Mouse (Mus musculus) spleen, adult 2 months (tissue): ENCODE measurements around the gene Pdhb. TPM values are rescaled to one million over a fixed set of nuclear protein-coding genes. Genes with fewer than 3 reads are reported as not detected.
A peak's percentile ranks its signal among the peaks of the same experiment; 100 is the strongest.
"Not testable (repeated sequence)": the region's sequence is repeated elsewhere in the genome, so short reads cannot be mapped to it uniquely, and the experiment has no call there.

ENCODE experiments used
- DNase-seq, 2 experiments: peaks; one replicate each; pipeline versions ENCODE4 v3.0.0 to v3.0.0-alpha.2; 2012 to 2021; ENCODE audit warnings: low spot score in 2 of 2, low read depth in 1 of 2
- H3K27ac ChIP-seq: fragments of 200-500 bp; 2 replicates; pipeline ENCODE4 v1.5.1; 2012; ENCODE audit warnings: low read length, inconsistent platforms; ENCODE audit not compliant: insufficient read depth
- H3K27me3 ChIP-seq: fragments of 200-500 bp; 2 replicates; pipeline ENCODE4 v1.6.1; 2012; ENCODE audit warnings: mild to moderate bottlenecking, moderate library complexity, low read length, inconsistent platforms; ENCODE audit not compliant: control insufficient read depth, insufficient read depth
- H3K36me3 ChIP-seq: fragments of 200-500 bp; 2 replicates; pipeline ENCODE4 v1.6.1; 2012; ENCODE audit warnings: mild to moderate bottlenecking, low read length, inconsistent platforms; ENCODE audit not compliant: control insufficient read depth, insufficient read depth
- H3K4me1 ChIP-seq: fragments of 200-500 bp; 2 replicates; pipeline ENCODE4 v1.6.1; 2011; ENCODE audit warnings: inconsistent platforms; ENCODE audit not compliant: control insufficient read depth, insufficient read depth, insufficient read length
- H3K4me3 ChIP-seq: fragments of 200-500 bp; 2 replicates; pipeline ENCODE4 v1.5.1; 2011; ENCODE audit warnings: mild to moderate bottlenecking, inconsistent platforms; ENCODE audit not compliant: insufficient read depth, insufficient read length; ENCODE audit errors: extremely low read depth
- CTCF ChIP-seq: fragments of 200-500 bp; IDR thresholded peaks from 2 replicates; pipeline ENCODE4 v1.5.1; 2011; ENCODE audit warnings: mild to moderate bottlenecking, inconsistent platforms; ENCODE audit not compliant: insufficient read depth, insufficient read length, insufficient replicate concordance; ENCODE audit errors: extremely low read depth
- POLR2A ChIP-seq: fragments of 200-500 bp; IDR thresholded peaks from 2 replicates; pipeline ENCODE4 v1.6.1; 2011; ENCODE audit warnings: low read depth, low read length, inconsistent platforms
- WGBS: fragments of 180-500 bp; shearing (Covaris S2); methylation state at CpG from one replicate; pipeline ENCODE4 v1.1.7; 2018; 5-methylcytosine and 5-hydroxymethylcytosine counted together
- polyA plus RNA-seq: library from polyadenylated mRNA; depleted of rRNA; stranded (reverse); fragments of >200 nt; gene quantifications from 2 replicates; pipeline ENCODE4 v1.2.3, GENCODE M21; 2012

Pdhb gene
- polyA plus RNA-seq, 1 experiment, result 21.9 TPM

GRCm38 (mm10) chr14:8134234-8134633 is 38.6 kb downstream of the Pdhb start:
- DNase-seq, result no peak
- 84% methylated on average over 2 of the region's 2 CpGs for WGBS

DNA sequence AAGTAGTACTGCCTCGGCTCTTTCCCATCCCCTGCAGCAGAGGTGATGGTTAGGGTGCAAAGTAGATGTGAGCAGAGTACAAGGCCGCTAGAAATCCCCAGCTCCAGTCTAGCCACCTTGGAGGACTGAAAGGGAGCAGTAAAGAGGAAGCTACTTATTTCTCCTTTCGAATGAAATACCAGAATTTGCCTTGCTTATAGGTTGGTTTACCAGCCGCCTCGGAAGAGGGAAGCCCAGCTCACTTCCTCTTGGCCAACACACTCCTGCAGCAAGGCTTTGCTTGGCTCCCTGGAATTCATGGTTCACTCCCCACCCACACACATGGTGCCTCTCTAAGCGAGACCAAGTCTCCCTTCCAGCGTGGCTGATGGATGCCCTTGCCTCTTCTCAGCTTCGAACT is 40.0 kb downstream of the Pdhb start:
- Histone ChIP-seq H3K4me1 (peaks cover 14% of the 10 kb centered on the region; the same call in 1 of the 2 replicates), H3K27ac (peak overlapping the region; percentile 62), H3K4me3 (no peak overlapping the region), H3K36me3 (peaks cover 10% of the 10 kb centered on the region), H3K27me3 (no peaks in the 10 kb centered on the region)
- WGBS, result 43% methylated on average over 8 of the region's 8 CpGs
- peak in 1 of 2 experiments; percentile 12 for DNase-seq
- no peak for TF ChIP-seq POLR2A

More at GRCm38 (mm10) chr14:8134234-8134633, 38.6 kb downstream of the Pdhb start:
- no peaks in the 10 kb centered on the region for H3K27me3 ChIP-seq
- peaks cover 17% of the 10 kb centered on the region for H3K36me3 ChIP-seq
- H3K27ac ChIP-seq, result no peak overlapping the region
- H3K4me3 ChIP-seq, result no peak overlapping the region
- TF ChIP-seq CTCF (no peak), POLR2A (no peak)
- H3K4me1 ChIP-seq, result peaks cover 10% of the 10 kb centered on the region; the same call in 1 of the 2 replicates

GRCm38 (mm10) chr14:8127971-8128370 is 44.9 kb downstream of the Pdhb start:
- WGBS, result 70% methylated on average over 5 of the region's 5 CpGs
- Histone ChIP-seq H3K27ac (peak overlapping the region; percentile 33), H3K27me3 (no peaks in the 10 kb centered on the region), H3K4me1 (peaks cover 7% of the 10 kb centered on the region), H3K36me3 (peaks cover 31% of the 10 kb centered on the region), H3K4me3 (no peak overlapping the region)
- TF ChIP-seq POLR2A (no peak), CTCF (no peak)
- peak in 1 of 2 experiments; percentile 63 for DNase-seq

DNA sequence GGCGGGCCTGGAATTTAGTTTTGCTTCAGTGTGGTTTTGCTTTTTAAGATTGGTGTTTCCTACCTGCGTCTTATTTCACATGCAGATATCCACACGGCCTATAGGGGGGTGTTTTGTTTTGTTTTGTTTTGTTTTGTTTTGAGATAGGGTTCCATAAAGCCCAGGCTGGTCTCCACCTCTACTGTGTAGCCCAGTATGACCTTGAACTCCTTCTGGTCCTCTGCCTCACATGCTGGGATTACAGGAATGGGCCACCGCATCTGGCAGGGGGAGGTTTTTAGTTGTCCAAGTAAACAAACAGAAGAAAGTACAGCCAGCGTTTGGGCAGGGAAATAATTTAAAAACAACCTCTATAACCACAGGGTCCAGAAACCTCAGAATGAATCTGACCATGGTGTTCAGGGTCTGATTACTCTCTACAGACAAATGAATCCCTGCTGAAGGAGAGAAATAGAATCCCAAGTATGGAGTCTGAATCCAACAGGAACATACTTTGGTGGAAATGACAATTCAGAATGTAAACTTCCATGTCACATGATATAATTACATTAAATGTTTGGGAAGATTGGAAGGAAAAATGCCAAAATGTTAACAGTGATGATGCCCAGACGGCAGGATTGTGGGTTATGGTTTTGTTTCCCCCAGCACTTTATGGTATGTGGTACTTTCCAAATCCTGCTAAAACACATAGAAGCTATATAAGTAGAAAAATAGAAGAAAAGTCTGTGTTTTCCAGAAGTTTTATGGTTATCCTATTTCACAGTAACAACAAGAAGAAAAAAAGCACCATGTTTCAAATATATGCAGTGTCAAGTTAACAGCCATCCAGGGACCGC is 48.6 kb downstream of the Pdhb start:
- Histone ChIP-seq H3K27ac (no peak overlapping the region), H3K27me3 (no peaks in the 10 kb centered on the region), H3K4me3 (no peak overlapping the region), H3K4me1 (peaks cover 4% of the 10 kb centered on the region), H3K36me3 (peaks cover 34% of the 10 kb centered on the region)
- WGBS, result 86% methylated on average over 7 of the region's 7 CpGs
- no peak for DNase-seq
- TF ChIP-seq CTCF, result no peak
- no peak for TF ChIP-seq POLR2A

DNA sequence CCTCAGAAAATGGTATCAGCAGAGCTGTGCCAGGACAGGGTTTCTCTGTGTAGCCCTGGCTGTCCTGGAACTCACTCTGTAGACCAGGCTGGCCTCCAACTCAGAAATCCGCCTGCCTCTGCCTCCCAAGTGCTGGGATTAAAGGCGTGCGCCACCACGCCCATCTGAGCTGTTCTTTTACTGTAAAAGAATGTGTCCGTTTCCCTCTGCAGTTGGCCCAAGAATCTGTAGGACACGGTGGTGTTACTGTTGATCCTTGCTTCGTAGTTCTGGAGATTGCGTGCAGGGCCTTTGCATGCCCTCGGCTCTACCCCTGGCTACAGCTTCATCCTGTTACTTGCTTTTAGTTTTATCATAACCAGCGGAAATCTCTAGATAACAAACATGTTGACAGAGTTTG is 49.2 kb downstream of the Pdhb start:
- not testable (repeated sequence) for H3K4me3 ChIP-seq, DNase-seq, H3K27me3 ChIP-seq, H3K27ac ChIP-seq, H3K4me1 ChIP-seq
- WGBS, result 92% methylated on average over 10 of the region's 10 CpGs
- H3K36me3 ChIP-seq, result peaks cover 34% of the 10 kb centered on the region

- no peak for DNase-seq
- Histone ChIP-seq H3K27ac (no peak overlapping the region), H3K4me1 (peaks cover 4% of the 10 kb centered on the region)
Observed at GRCm38 (mm10) chr14:8123141-8123540, 49.7 kb downstream of the Pdhb start.

GRCm38 (mm10) chr14:8119904-8120303 is 52.9 kb downstream of the Pdhb start:
- H3K4me1 ChIP-seq, result peaks cover 14% of the 10 kb centered on the region; the same call in 1 of the 2 replicates
- no peaks in the 10 kb centered on the region for H3K27me3 ChIP-seq
- no peak overlapping the region for H3K4me3 ChIP-seq
- 38% methylated on average over 3 of the region's 3 CpGs for WGBS
- DNase-seq, result no peak
- H3K36me3 ChIP-seq, result peaks cover 21% of the 10 kb centered on the region
- H3K27ac ChIP-seq, result no peak overlapping the region
- TF ChIP-seq CTCF (no peak), POLR2A (no peak)

More at GRCm38 (mm10) chr14:8123141-8123540, 49.7 kb downstream of the Pdhb start:
- no peak for TF ChIP-seq CTCF
- TF ChIP-seq POLR2A, result no peak
- Histone ChIP-seq H3K27me3 (no peaks in the 10 kb centered on the region), H3K36me3 (peaks cover 34% of the 10 kb centered on the region), H3K4me3 (no peak overlapping the region)
- 92% methylated on average over 7 of the region's 7 CpGs for WGBS
